Mouse (Mus musculus) brain, embryonic 14.5 days (tissue): Measurements from ENCODE around the gene Olfr998.

ENCODE experiments used
- CTCF ChIP-seq: fragments of 200-500 bp; IDR thresholded peaks from 2 replicates; pipeline ENCODE4 v1.5.1; 2012; ENCODE audit warnings: inconsistent platforms, mild to moderate bottlenecking, moderate library complexity, borderline replicate concordance; ENCODE audit not compliant: insufficient read depth, insufficient read length; ENCODE audit errors: extremely low read depth
- POLR2A ChIP-seq: fragments of 200-500 bp; IDR thresholded peaks from 2 replicates; pipeline ENCODE4 v1.6.1; 2012; ENCODE audit warnings: mild to moderate bottlenecking, inconsistent platforms, borderline replicate concordance; ENCODE audit not compliant: poor library complexity, insufficient read depth, insufficient read length, severe bottlenecking; ENCODE audit errors: extremely low read depth

GRCm38 (mm10) chr2:85578915-85579314 is 9.8 kb upstream of the Olfr998 start, which contains the start of gene Olfr996:
- TF ChIP-seq POLR2A (no peak), CTCF (no peak)
